Mouse (Mus musculus) spleen, adult 2 months (tissue): Measurements from ENCODE around the gene Tmem229b.

Experiments
- CTCF ChIP-seq: fragments of 200-500 bp; IDR thresholded peaks from 2 replicates; pipeline ENCODE4 v1.5.1; 2011; ENCODE audit warnings: mild to moderate bottlenecking, inconsistent platforms; ENCODE audit not compliant: insufficient read depth, insufficient read length, insufficient replicate concordance; ENCODE audit errors: extremely low read depth
- POLR2A ChIP-seq: fragments of 200-500 bp; IDR thresholded peaks from 2 replicates; pipeline ENCODE4 v1.6.1; 2011; ENCODE audit warnings: low read depth, low read length, inconsistent platforms

GRCm38 (mm10) chr12:78947661-78948060 is 59.8 kb downstream of the Tmem229b start:
- TF ChIP-seq CTCF (no peak), POLR2A (no peak)
